Mouse (Mus musculus): ENCODE data around the gene Gm10073. TPM values are rescaled to one million over a fixed set of nuclear protein-coding genes. Genes with fewer than 3 reads are reported as not detected.

Gene Gm10073
- polyA plus RNA-seq (2012; rRNA removed; ENCODE audit: low replicate concordance): 46.8 and 91.3 TPM in 2 replicates

GRCm38 (mm10) chr8:106573168-106573567 is at the start of gene Gm10073:
TSS of gene Gm10073 (minus strand) at chr8:106573461.

GRCm38 (mm10) chr8:106603131-106603819 is 30.0 kb upstream of the Gm10073 start, which contains the start of gene Cdh1:
TSS of gene Cdh1 (plus strand) at chr8:106603351.

Other genes starting within 250 kb of the Gm10073 start
- 14.2 TPM in 2 replicates for gene Smpd3, start 235.5 kb downstream of the Gm10073 start, polyA plus RNA-seq (2012; rRNA removed; ENCODE audit: low replicate concordance)
- gene Zfp90, start 158.1 kb downstream of the Gm10073 start, polyA plus RNA-seq (2012; rRNA removed; ENCODE audit: low replicate concordance): 2.5 and 2.9 TPM in 2 replicates
- gene 6030452D12Rik, start 72.9 kb downstream of the Gm10073 start, polyA plus RNA-seq (2012; rRNA removed; ENCODE audit: low replicate concordance): not detected in 2 replicates
- gene Cdh3, start 62.6 kb downstream of the Gm10073 start, polyA plus RNA-seq (2012; rRNA removed; ENCODE audit: low replicate concordance): 5.2 and 6.1 TPM in 2 replicates
- 31.3 and 44.0 TPM in 2 replicates for gene Cdh1, start 29.9 kb upstream of the Gm10073 start, polyA plus RNA-seq (2012; rRNA removed; ENCODE audit: low replicate concordance)
- gene Tango6, start 109.6 kb upstream of the Gm10073 start, polyA plus RNA-seq (2012; rRNA removed; ENCODE audit: low replicate concordance): 4.8 and 6.1 TPM in 2 replicates